Mouse (Mus musculus): ENCODE measurements around the gene Mrm1. TPM values are rescaled to one million over a fixed set of nuclear protein-coding genes. Genes with fewer than 3 reads are reported as not detected.

Gene Mrm1
- polyA plus RNA-seq, 1 experiment = 39.1 TPM

- Histone ChIP-seq H3K4me1 (ENCODE audit: control insufficient read depth, insufficient read depth, low read length) (no peaks in the 10 kb centered on the region), H3K27ac (ENCODE audit: control insufficient read depth, insufficient read depth, low read depth, low read length, poor library complexity) (no peak overlapping the region), H3K4me3 (replicated peaks; ENCODE audit: control insufficient read depth, low read depth, low read length) (no peak overlapping the region)
- TF ChIP-seq POLR2A (IDR thresholded peaks at IDR 0.05; ENCODE audit: borderline replicate concordance, control insufficient read depth, low read depth, low read length) = no peak
- TF ChIP-seq CTCF (IDR thresholded peaks at IDR 0.05; ENCODE audit: control insufficient read depth, insufficient read depth, low read length) = no peak
- WGBS = 37% methylated on average over 8 of the region's 8 CpGs
These were observed 55.2 kb downstream of the Mrm1 start for GRCm38 (mm10) chr11:84764116-84764515.

Other genes with a start within 250 kb of the Mrm1 start
- gene Dhrs11, start 9.5 kb upstream of the Mrm1 start, polyA plus RNA-seq (2011; ENCODE audit: insufficient read depth, insufficient read length, low replicate concordance, missing spikeins) = 144 and 158 TPM in 2 replicates
- gene Ggnbp2, start 51.3 kb upstream of the Mrm1 start, polyA plus RNA-seq (2011; ENCODE audit: insufficient read depth, insufficient read length, low replicate concordance, missing spikeins) = 67.9 and 113 TPM in 2 replicates
- gene Myo19, start 60.6 kb upstream of the Mrm1 start, polyA plus RNA-seq (2011; ENCODE audit: insufficient read depth, insufficient read length, low replicate concordance, missing spikeins) = 4.3 and 8.1 TPM in 2 replicates
- gene Pigw, start 60.8 kb upstream of the Mrm1 start, polyA plus RNA-seq (2011; ENCODE audit: insufficient read depth, insufficient read length, low replicate concordance, missing spikeins) = 2.7 and 2.9 TPM in 2 replicates
- gene Znhit3, start 96.9 kb upstream of the Mrm1 start, polyA plus RNA-seq (2011; ENCODE audit: insufficient read depth, insufficient read length, low replicate concordance, missing spikeins) = 11.3 and 24.5 TPM in 2 replicates
- not detected in 2 replicates for gene Car4, start 138.3 kb upstream of the Mrm1 start, polyA plus RNA-seq (2011; ENCODE audit: insufficient read depth, insufficient read length, low replicate concordance, missing spikeins)

Measured in bone marrow, adult 2 months (tissue).